Mouse (Mus musculus) testis, adult 2 months (tissue): ENCODE measurements at regions not wholly inside any gene's neighbourhood (a gene's known extent, or its start where the extent isn't known, plus 50 kb on each side); places are given as distances from the start of the nearest gene placed in this dataset.

ENCODE experiments used
- H3K27ac ChIP-seq: fragments of 200-500 bp; 2 replicates; pipeline ENCODE4 v1.5.1; 2012; ENCODE audit warnings: low read depth, low read length; ENCODE audit not compliant: control insufficient read depth, insufficient read depth
- H3K27me3 ChIP-seq: fragments of 200-500 bp; 2 replicates; pipeline ENCODE4 v1.6.1; 2012; ENCODE audit warnings: mild to moderate bottlenecking, low read length, moderate library complexity; ENCODE audit not compliant: control insufficient read depth, insufficient read depth
- H3K36me3 ChIP-seq: fragments of 200-500 bp; 2 replicates; pipeline ENCODE4 v1.6.1; 2012; ENCODE audit warnings: mild to moderate bottlenecking, low read length; ENCODE audit not compliant: control insufficient read depth, insufficient read depth
- H3K4me1 ChIP-seq: fragments of 200-500 bp; 2 replicates; pipeline ENCODE4 v1.6.1; 2012; ENCODE audit warnings: low read length; ENCODE audit not compliant: control insufficient read depth, insufficient read depth
- H3K4me3 ChIP-seq: fragments of 200-500 bp; 2 replicates; pipeline ENCODE4 v1.5.1; 2012; ENCODE audit warnings: low read depth, mild to moderate bottlenecking, low read length, moderate library complexity, mixed read lengths; ENCODE audit not compliant: control insufficient read depth
- CTCF ChIP-seq: fragments of 200-500 bp; IDR thresholded peaks from 2 replicates; pipeline ENCODE4 v1.5.1; 2012; ENCODE audit warnings: low read depth, mild to moderate bottlenecking, inconsistent platforms, low read length, moderate library complexity; ENCODE audit not compliant: control insufficient read depth, insufficient read depth, insufficient replicate concordance
- POLR2A ChIP-seq: fragments of 200-500 bp; IDR thresholded peaks from 2 replicates; pipeline ENCODE4 v1.6.1; 2012; ENCODE audit warnings: low read depth, mild to moderate bottlenecking, inconsistent platforms, low read length, moderate library complexity; ENCODE audit not compliant: control insufficient read depth

GRCm38 (mm10) chr4:140396548-140396947, 150.0 kb upstream of the Igsf21 start:
- H3K4me3 ChIP-seq, result no peak overlapping the region
- H3K4me1 ChIP-seq, result no peaks in the 10 kb centered on the region
- TF ChIP-seq POLR2A, result no peak
- TF ChIP-seq CTCF, result no peak
- no peaks in the 10 kb centered on the region for H3K27me3 ChIP-seq
- no peak overlapping the region for H3K27ac ChIP-seq
- no peaks in the 10 kb centered on the region for H3K36me3 ChIP-seq

GRCm38 (mm10) chr4:140392290-140392689, 145.7 kb upstream of the Igsf21 start:
- Histone ChIP-seq H3K36me3 (no peaks in the 10 kb centered on the region), H3K4me1 (peaks cover 10% of the 10 kb centered on the region), H3K4me3 (no peak overlapping the region), H3K27me3 (no peaks in the 10 kb centered on the region), H3K27ac (no peak overlapping the region)
- TF ChIP-seq POLR2A, result no peak
- TF ChIP-seq CTCF, result no peak

DNA sequence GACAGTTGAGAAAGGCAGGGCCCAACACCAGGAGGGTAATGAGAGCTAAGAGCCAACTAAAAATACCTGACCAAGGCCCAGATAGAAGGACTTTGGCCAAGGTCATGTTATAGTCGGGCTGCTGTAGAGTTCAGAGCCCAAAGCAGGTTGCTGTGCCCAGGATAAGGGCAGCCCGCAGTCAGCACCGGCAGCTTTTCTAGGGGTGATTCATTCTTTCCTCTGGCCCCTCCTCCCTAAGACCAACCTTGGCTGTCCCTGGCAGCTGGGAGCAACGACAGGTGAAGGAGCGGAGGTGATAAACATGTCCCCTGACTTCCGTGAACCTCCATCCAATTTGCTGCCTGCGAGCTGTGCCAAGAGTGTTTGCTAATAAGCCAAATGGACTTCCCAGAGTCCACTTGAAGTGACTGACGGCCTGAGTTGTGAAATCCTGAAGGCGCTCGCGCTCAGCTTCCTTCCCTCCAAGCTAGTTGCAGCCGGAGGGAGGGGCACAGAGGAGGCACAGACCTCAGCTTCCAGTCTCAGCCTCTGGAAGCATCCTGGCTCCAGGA, 144.2 kb upstream of the Igsf21 start:
- H3K4me3 ChIP-seq, result peak overlapping the region; percentile 58
- no peak for TF ChIP-seq POLR2A
- TF ChIP-seq CTCF, result no peak
- H3K36me3 ChIP-seq, result no peaks in the 10 kb centered on the region

DNA sequence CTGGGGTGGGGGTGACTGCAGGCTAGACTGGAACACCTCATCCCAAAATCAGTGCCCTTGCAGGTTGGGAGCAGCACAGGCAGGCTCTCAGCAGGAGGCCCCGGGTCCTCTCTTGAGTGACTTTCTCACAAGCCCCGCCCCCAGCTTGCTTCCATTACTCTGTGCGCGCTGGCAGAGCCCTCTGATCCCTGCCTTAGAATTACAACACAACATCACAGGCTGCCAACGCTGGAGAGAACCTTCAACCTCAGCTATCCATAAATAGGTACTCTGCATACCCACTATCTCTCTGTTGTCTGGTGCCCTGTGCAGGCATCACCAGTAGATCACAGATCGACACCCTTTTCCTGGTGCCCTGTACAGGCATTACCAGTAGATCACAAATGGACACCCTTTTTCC, 139.1 kb upstream of the Igsf21 start:
- Histone ChIP-seq H3K27ac (no peak overlapping the region), H3K27me3 (no peaks in the 10 kb centered on the region), H3K4me1 (peaks cover 20% of the 10 kb centered on the region), H3K4me3 (no peak overlapping the region), H3K36me3 (no peaks in the 10 kb centered on the region)
- no peak for TF ChIP-seq CTCF
- TF ChIP-seq POLR2A, result no peak

More for the DNA sequence above, 144.2 kb upstream of the Igsf21 start:
- Histone ChIP-seq H3K27me3 (no peaks in the 10 kb centered on the region), H3K27ac (no peak overlapping the region), H3K4me1 (peaks cover 10% of the 10 kb centered on the region)

DNA sequence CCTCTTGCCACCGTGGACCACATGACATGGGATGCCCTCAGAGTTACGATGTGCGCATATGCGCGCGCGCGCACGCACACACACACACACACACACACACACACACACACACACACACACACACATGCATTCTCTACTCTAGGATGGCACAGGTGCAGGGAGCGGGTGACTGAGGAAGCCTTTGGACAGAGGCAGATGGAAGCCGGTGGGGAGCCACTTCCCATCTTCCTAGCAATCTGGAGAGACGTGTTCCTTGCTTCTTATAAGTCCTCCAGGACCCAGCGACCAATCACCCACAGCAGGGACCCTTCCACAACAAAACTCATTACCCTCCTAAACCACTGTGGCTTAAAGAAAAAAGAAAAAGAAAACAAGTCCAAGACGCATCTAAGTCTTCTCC, 138.6 kb upstream of the Igsf21 start:
- Histone ChIP-seq H3K27me3 (no peaks in the 10 kb centered on the region), H3K36me3 (no peaks in the 10 kb centered on the region), H3K4me1 (peaks cover 20% of the 10 kb centered on the region), H3K27ac (no peak overlapping the region), H3K4me3 (no peak overlapping the region)
- TF ChIP-seq POLR2A (no peak), CTCF (no peak)

- no peak overlapping the region for H3K4me3 ChIP-seq
These were observed 137.0 kb upstream of the Igsf21 start for GRCm38 (mm10) chr4:140383596-140383995.

DNA sequence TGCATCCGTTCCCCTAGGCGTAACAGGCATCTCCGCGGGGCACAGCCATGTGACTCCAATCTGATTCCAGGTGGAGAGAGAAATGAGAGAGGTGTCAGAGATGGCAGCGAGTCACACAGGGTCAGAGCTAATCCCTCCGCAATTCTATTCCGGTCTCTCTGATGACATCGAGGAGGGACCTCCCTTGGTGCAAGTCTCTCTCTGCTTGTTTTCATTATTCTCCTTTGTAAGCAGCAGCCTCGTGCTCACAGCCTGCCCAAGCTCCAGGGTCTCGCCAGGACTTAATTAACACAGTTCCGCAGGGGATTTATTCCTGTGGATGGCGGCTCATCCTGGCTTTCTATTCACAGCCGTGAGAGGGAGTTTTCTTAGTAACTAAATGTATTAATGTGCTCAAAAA, 134.1 kb upstream of the Igsf21 start:
- Histone ChIP-seq H3K27ac (no peak overlapping the region), H3K4me3 (no peak overlapping the region), H3K27me3 (no peaks in the 10 kb centered on the region), H3K36me3 (no peaks in the 10 kb centered on the region), H3K4me1 (peaks cover 14% of the 10 kb centered on the region)
- TF ChIP-seq POLR2A, result no peak
- TF ChIP-seq CTCF, result no peak

More at GRCm38 (mm10) chr4:140383596-140383995, 137.0 kb upstream of the Igsf21 start:
- Histone ChIP-seq H3K27ac (no peak overlapping the region), H3K27me3 (no peaks in the 10 kb centered on the region), H3K4me1 (peaks cover 14% of the 10 kb centered on the region), H3K36me3 (no peaks in the 10 kb centered on the region)
- TF ChIP-seq CTCF (no peak), POLR2A (no peak)

GRCm38 (mm10) chr4:140377941-140378340, 131.4 kb upstream of the Igsf21 start:
- Histone ChIP-seq H3K4me3 (no peak overlapping the region), H3K27me3 (no peaks in the 10 kb centered on the region), H3K27ac (no peak overlapping the region), H3K4me1 (no peaks in the 10 kb centered on the region), H3K36me3 (no peaks in the 10 kb centered on the region)
- TF ChIP-seq POLR2A (no peak), CTCF (no peak)
